8 mouse cellular contexts compared by ENCODE assay signal in genomic region chr2:181320103-181320499, GRCm38 (mm10). TPM values are rescaled to one million over a fixed set of nuclear protein-coding genes. Genes with fewer than 3 reads are reported as not detected.
DNase-seq lines count a peak whose midpoint lies in the region; ATAC-seq and TF ChIP-seq lines count a peak whose summit lies in the region.

No protein-coding gene starts in this region.

- peak overlapping the region; percentile 61 for H3K4me3 ChIP-seq in heart, embryonic 13.5 days
- H3K4me3 ChIP-seq in G1E (ENCODE audit: low read depth, low read length), result peak overlapping the region; percentile 74
- peak overlapping the region; percentile 63 for H3K4me3 ChIP-seq in hindbrain, embryonic 11.5 days (ENCODE audit: low read depth, low read length)
- peak overlapping the region; percentile 70 for H3K4me3 ChIP-seq in midbrain, embryonic 10.5 days

- DNase-seq in heart, adult 11 months, result no peak
- DNase-seq in G1E (ENCODE audit: low spot score), result no peak
- DNase-seq in hindbrain, embryonic 11.5 days (ENCODE audit: low spot score), result no peak
- no peak for DNase-seq in midbrain, embryonic 10.5 days (ENCODE audit: low spot score)
- no peak for DNase-seq in T-cell, adult 2 months (ENCODE audit: low spot score)
- DNase-seq in urinary bladder, postnatal 36 days (ENCODE audit: low spot score in 2 of 2), result no peak
- DNase-seq in yolk sac, embryonic 10.5 days (ENCODE audit: low spot score), result no peak

- peak overlapping the region; percentile 87 for H3K4me2 ChIP-seq in heart, embryonic 13.5 days
- peak overlapping the region; percentile 60 for H3K4me2 ChIP-seq in hindbrain, embryonic 11.5 days (replicated peaks; ENCODE audit: low read depth, low read length)

- no peak for ATAC-seq in heart, embryonic 13.5 days (ENCODE audit: extremely low read depth, insufficient number of reproducible peaks, low FRiP score, low TSS enrichment)
- ATAC-seq in G1E (ENCODE audit: extremely low read depth, insufficient number of reproducible peaks, low FRiP score, poor library complexity, severe bottlenecking), result no peak
- no peak for ATAC-seq in hindbrain, embryonic 11.5 days (ENCODE audit: low FRiP score)

- peaks cover 38% of the 10 kb centered on the region for H3K36me3 ChIP-seq in heart, embryonic 13.5 days
- peaks cover 45% of the 10 kb centered on the region for H3K36me3 ChIP-seq in G1E (replicated peaks)
- peaks cover 2% of the 10 kb centered on the region for H3K36me3 ChIP-seq in hindbrain, embryonic 11.5 days (ENCODE audit: control insufficient read depth, insufficient read depth, low read length)
- H3K36me3 ChIP-seq in midbrain, embryonic 10.5 days, result peaks cover 35% of the 10 kb centered on the region

- WGBS in heart, embryonic 13.5 days, result 11% methylated on average over 7 of the region's 7 CpGs
- 12% methylated on average over 7 of the region's 7 CpGs for WGBS in hindbrain, embryonic 11.5 days
- 15% methylated on average over 7 of the region's 7 CpGs for WGBS in midbrain, embryonic 10.5 days

- peak overlapping the region; percentile 76 for H3K27ac ChIP-seq in heart, embryonic 13.5 days (replicated peaks)
- H3K27ac ChIP-seq in hindbrain, embryonic 11.5 days (ENCODE audit: low read depth, low read length), result peak overlapping the region; percentile 67; the same call in 1 of the 2 replicates
- H3K27ac ChIP-seq in midbrain, embryonic 10.5 days (replicated peaks), result peak overlapping the region; percentile 90

- peaks cover 28% of the 10 kb centered on the region for H3K27me3 ChIP-seq in heart, embryonic 13.5 days (replicated peaks)
- no peaks in the 10 kb centered on the region; the same call in 1 of the 2 replicates for H3K27me3 ChIP-seq in G1E (ENCODE audit: insufficient read depth, low read length)
- no peaks in the 10 kb centered on the region; the same call in 1 of the 2 replicates for H3K27me3 ChIP-seq in hindbrain, embryonic 11.5 days (ENCODE audit: control insufficient read depth, insufficient read depth, low read length)
- peaks cover 22% of the 10 kb centered on the region for H3K27me3 ChIP-seq in midbrain, embryonic 10.5 days (ENCODE audit: low read depth, poor library complexity, severe bottlenecking)

- no peak for TF ChIP-seq CTCF in G1E (IDR thresholded peaks at IDR 0.05; ENCODE audit: low read depth, low read length)

- peaks cover 15% of the 10 kb centered on the region for H3K4me1 ChIP-seq in heart, embryonic 13.5 days
- H3K4me1 ChIP-seq in G1E (ENCODE audit: insufficient read depth, low read depth, low read length), result peaks cover 22% of the 10 kb centered on the region
- peaks cover 2% of the 10 kb centered on the region for H3K4me1 ChIP-seq in hindbrain, embryonic 11.5 days (replicated peaks; ENCODE audit: control insufficient read depth, insufficient read depth, low read length)
- peaks cover 18% of the 10 kb centered on the region for H3K4me1 ChIP-seq in midbrain, embryonic 10.5 days

- H3K9me3 ChIP-seq in heart, embryonic 13.5 days, result no peaks in the 10 kb centered on the region
- H3K9me3 ChIP-seq in G1E (replicated peaks), result no peaks in the 10 kb centered on the region
- no peaks in the 10 kb centered on the region for H3K9me3 ChIP-seq in hindbrain, embryonic 11.5 days (ENCODE audit: control insufficient read depth, low read length)
- no peaks in the 10 kb centered on the region for H3K9me3 ChIP-seq in midbrain, embryonic 10.5 days (replicated peaks)

- peak overlapping the region; percentile 84 for H3K9ac ChIP-seq in heart, embryonic 13.5 days
- peak overlapping the region; percentile 62 for H3K9ac ChIP-seq in hindbrain, embryonic 11.5 days (ENCODE audit: low read depth, low read length)

RNA-seq across cellular contexts. Expression of gene Rtel1, which starts 0.6 kb away (rescaled TPM):
- 23.1 and 26.5 TPM in 2 replicates for polyA plus RNA-seq in heart, embryonic 13.5 days (2015; fragmentation: Nextera tagmentation; extraction: Ambion mirVana)
- total RNA-seq in G1E (2014; fragmentation: Nextera tagmentation), result 79.8 and 89.5 TPM in 2 replicates
- 59.2 and 80.4 TPM in 2 replicates for total RNA-seq in G1E (2017)
- polyA plus RNA-seq in G1E (2012), result 17.9 and 24.5 TPM in 2 replicates
- 41.6 and 45.6 TPM in 2 replicates for polyA plus RNA-seq in hindbrain, embryonic 11.5 days (2014; fragmentation: Nextera tagmentation; extraction: Ambion mirVana)
- polyA plus RNA-seq in midbrain, embryonic 10.5 days (2016; fragmentation: Nextera tagmentation; extraction: Ambion mirVana), result 61.5 and 71.4 TPM in 2 replicates

RNA-seq across cellular contexts. Expression of gene Stmn3, which starts 5.8 kb away (rescaled TPM):
- polyA plus RNA-seq in heart, embryonic 13.5 days (2015; fragmentation: Nextera tagmentation; extraction: Ambion mirVana), result 1.5 and 2.4 TPM in 2 replicates
- total RNA-seq in G1E (2014; fragmentation: Nextera tagmentation) (not detected in 2 replicates), G1E (2017) (not detected in 2 replicates)
- polyA plus RNA-seq in G1E (2012), result not detected in 2 replicates
- 426 and 432 TPM in 2 replicates for polyA plus RNA-seq in hindbrain, embryonic 11.5 days (2014; fragmentation: Nextera tagmentation; extraction: Ambion mirVana)
- polyA plus RNA-seq in midbrain, embryonic 10.5 days (2016; fragmentation: Nextera tagmentation; extraction: Ambion mirVana), result 133 and 240 TPM in 2 replicates

RNA-seq across cellular contexts. Expression of gene Gmeb2, which starts 32.3 kb away (rescaled TPM):
- 8.7 and 9.0 TPM in 2 replicates for polyA plus RNA-seq in heart, embryonic 13.5 days (2015; fragmentation: Nextera tagmentation; extraction: Ambion mirVana)
- 40.8 and 50.0 TPM in 2 replicates for total RNA-seq in G1E (2014; fragmentation: Nextera tagmentation)
- 12.8 and 15.6 TPM in 2 replicates for total RNA-seq in G1E (2017)
- polyA plus RNA-seq in G1E (2012), result 12.2 and 18.1 TPM in 2 replicates
- 17.9 and 19.7 TPM in 2 replicates for polyA plus RNA-seq in hindbrain, embryonic 11.5 days (2014; fragmentation: Nextera tagmentation; extraction: Ambion mirVana)
- polyA plus RNA-seq in midbrain, embryonic 10.5 days (2016; fragmentation: Nextera tagmentation; extraction: Ambion mirVana), result 18.1 and 21.8 TPM in 2 replicates

RNA-seq across cellular contexts. Expression of gene Zgpat, which starts 44.6 kb away (rescaled TPM):
- 23.3 and 26.7 TPM in 2 replicates for polyA plus RNA-seq in heart, embryonic 13.5 days (2015; fragmentation: Nextera tagmentation; extraction: Ambion mirVana)
- 22.2 and 22.3 TPM in 2 replicates for total RNA-seq in G1E (2014; fragmentation: Nextera tagmentation)
- 40.0 and 40.5 TPM in 2 replicates for total RNA-seq in G1E (2017)
- polyA plus RNA-seq in G1E (2012), result 26.0 and 28.1 TPM in 2 replicates
- polyA plus RNA-seq in hindbrain, embryonic 11.5 days (2014; fragmentation: Nextera tagmentation; extraction: Ambion mirVana), result 33.4 and 38.1 TPM in 2 replicates
- 45.0 and 50.5 TPM in 2 replicates for polyA plus RNA-seq in midbrain, embryonic 10.5 days (2016; fragmentation: Nextera tagmentation; extraction: Ambion mirVana)

RNA-seq across cellular contexts. Expression of gene Arfrp1, which starts 45.1 kb away (rescaled TPM):
- polyA plus RNA-seq in heart, embryonic 13.5 days (2015; fragmentation: Nextera tagmentation; extraction: Ambion mirVana), result 57.5 and 59.1 TPM in 2 replicates
- 32.8 and 35.0 TPM in 2 replicates for total RNA-seq in G1E (2014; fragmentation: Nextera tagmentation)
- total RNA-seq in G1E (2017), result 28.5 and 32.1 TPM in 2 replicates
- polyA plus RNA-seq in G1E (2012), result 17.5 and 25.0 TPM in 2 replicates
- 51.6 and 55.2 TPM in 2 replicates for polyA plus RNA-seq in hindbrain, embryonic 11.5 days (2014; fragmentation: Nextera tagmentation; extraction: Ambion mirVana)
- 79.2 and 85.6 TPM in 2 replicates for polyA plus RNA-seq in midbrain, embryonic 10.5 days (2016; fragmentation: Nextera tagmentation; extraction: Ambion mirVana)

Comparison
In these comparisons a context has a peak if more than half of its experiments do, and no peak if none do; other contexts are left out.
1. RNA of gene Stmn3, which starts 5.8 kb away (polyA plus RNA-seq): 426 to 432 TPM in hindbrain, embryonic 11.5 days and 133 to 240 TPM in midbrain, embryonic 10.5 days; 1.5 to 2.4 TPM in heart, embryonic 13.5 days and not detected in G1E; every median in the first group is over 10 times any median in the second.
2. Peak in every context shown above with its lines, with median percentiles within 50 percentile points of each other: H3K27ac ChIP-seq and H3K4me3 ChIP-seq.